Mouse (Mus musculus): Measurements from ENCODE around the gene Frmpd2.

DNA sequence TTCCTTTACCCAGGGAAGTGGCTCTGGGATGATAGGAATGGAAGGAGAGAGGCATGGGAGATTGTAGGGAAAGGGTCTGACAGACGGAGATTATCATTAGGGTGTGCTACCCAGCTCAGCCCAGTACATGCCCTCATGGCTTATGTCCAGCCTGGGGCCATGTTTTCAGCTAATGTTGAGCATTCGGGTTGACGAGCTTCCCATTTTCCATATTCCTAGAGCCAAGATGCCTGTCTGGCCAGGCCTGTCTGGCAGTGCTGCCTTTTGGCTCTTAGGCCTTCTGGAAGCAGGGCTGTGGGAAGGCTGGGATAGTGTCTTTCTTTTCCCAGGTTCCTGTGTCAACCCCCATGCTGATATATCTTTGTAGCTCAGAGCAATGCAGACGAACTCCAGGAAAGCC is 35.2 kb downstream of the Frmpd2 start:
- TF ChIP-seq CTCF (IDR thresholded peaks at IDR 0.05; ENCODE audit: low read depth, low read length) (no peak), TAL1 (conservative IDR thresholded peaks at IDR 0.05; ENCODE audit: low read depth, low read length) (no peak), GATA1 (IDR thresholded peaks at IDR 0.05; ENCODE audit: borderline replicate concordance, low read length) (no peak), POLR2AphosphoS5 (IDR thresholded peaks at IDR 0.05; ENCODE audit: insufficient replicate concordance, low read depth, low read length) (no peak), GATA2 (IDR thresholded peaks at IDR 0.05; ENCODE audit: borderline replicate concordance, low read depth, low read length) (no peak)
